Mouse (Mus musculus): Measurements from ENCODE around the gene Uchl4. TPM values are rescaled to one million over a fixed set of nuclear protein-coding genes. Genes with fewer than 3 reads are reported as not detected.

Gene Uchl4
- total RNA-seq, 2 experiments from 2014 or later: 1.3 to 1.9 TPM

GRCm38 (mm10) chr9:64240116-64240515 lies 5.1 kb downstream of the Uchl4 start:
- no peak for TF ChIP-seq CTCF (IDR thresholded peaks at IDR 0.05)
- no peak for DNase-seq

GRCm38 (mm10) chr9:64240681-64241080 lies 5.7 kb downstream of the Uchl4 start:
- intact Hi-C loops (cut with DNase I): no loop called here
- Histone ChIP-seq H3K4me3 (no peak overlapping the region), H3K27ac (peak overlapping the region; percentile 43)
- no peak for TF ChIP-seq CTCF (IDR thresholded peaks at IDR 0.05)
- DNase-seq: peak; percentile 44

More at GRCm38 (mm10) chr9:64240116-64240515, 5.1 kb downstream of the Uchl4 start:
- intact Hi-C loops (cut with DNase I): no loop called here
- Histone ChIP-seq H3K4me3 (no peak overlapping the region), H3K27ac (no peak overlapping the region)

DNA sequence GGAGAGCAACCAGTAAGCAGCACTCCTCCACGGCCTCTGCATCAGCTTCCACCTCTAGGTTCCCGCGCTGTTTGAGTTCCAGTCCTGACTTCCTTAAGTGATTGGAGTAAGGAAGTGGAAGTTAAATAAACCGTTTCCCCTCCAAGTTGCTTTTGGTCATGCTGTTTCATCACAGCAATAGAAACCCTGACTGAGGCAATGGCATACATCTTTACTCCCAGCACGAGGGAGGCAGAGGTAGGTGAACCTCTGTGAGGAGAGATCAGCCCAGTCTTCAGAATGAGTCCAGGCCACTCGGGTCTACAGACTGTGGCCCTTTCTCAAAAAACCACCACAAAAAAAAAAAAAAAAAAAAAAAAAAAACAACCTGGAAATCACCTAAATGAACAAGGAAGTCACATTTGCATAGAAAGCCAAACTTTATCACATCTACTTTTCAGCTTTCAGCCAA lies 7.4 kb downstream of the Uchl4 start:
- intact Hi-C loops (cut with DNase I): no loop called here
- no peak for TF ChIP-seq CTCF (IDR thresholded peaks at IDR 0.05)
- Histone ChIP-seq H3K4me3 (no peak overlapping the region), H3K27ac (no peak overlapping the region)
- DNase-seq: no peak

DNA sequence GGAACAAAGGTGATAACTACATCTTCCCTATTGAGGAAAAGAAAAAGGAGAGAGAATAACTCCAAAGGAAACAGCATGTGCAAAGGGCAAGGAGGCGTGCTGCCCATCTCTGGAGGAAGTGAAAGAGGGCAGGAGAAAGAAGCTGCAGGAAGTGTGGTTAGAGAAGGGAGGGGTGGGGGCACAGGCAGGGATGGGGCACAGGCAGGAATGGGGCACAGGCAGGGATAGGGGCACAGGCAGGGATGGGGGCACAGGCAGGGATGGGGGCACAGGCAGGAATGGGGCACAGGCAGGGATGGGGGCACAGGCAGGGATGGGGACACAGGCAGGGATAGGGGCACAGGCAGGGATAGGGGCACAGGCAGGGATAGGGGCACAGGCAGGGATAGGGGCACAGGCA lies 14.4 kb downstream of the Uchl4 start:
- no peak overlapping the region for H3K27ac ChIP-seq
- no peak overlapping the region for H3K4me3 ChIP-seq
- TF ChIP-seq CTCF (IDR thresholded peaks at IDR 0.05): no peak
- intact Hi-C loops (cut with DNase I): no loop called here
- no peak for DNase-seq

DNA sequence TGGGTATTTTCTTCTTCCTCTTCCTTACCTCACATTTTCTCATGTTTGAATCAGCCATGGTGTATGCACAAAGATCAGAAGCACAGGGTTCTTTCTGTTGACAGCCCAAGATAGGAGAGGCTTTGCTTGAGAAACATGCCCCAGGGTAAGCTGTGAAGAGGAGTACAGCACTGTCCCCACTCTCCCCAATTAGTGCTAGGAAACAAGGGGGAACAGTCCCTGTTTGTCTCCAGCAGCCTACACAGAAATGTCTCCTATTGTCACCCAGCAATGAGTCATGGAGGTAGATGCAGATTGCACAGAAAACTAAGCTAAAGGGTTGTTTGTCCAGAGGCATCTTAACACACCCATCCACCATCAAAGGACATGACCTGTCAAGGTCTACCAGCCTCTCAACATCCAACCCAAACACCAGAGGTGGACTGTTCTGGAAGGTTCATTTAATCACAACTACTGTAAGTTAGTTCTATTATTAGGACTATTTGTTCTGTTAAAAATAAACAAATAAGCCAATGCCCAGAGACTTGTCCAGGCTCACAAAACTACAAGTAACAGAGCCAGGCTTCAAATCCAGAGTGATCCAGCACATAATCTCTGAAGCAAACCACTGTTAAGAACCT lies 15.2 kb downstream of the Uchl4 start:
- no peak for DNase-seq
- no peak for TF ChIP-seq CTCF (IDR thresholded peaks at IDR 0.05)
- Histone ChIP-seq H3K27ac (no peak overlapping the region), H3K4me3 (no peak overlapping the region)
- intact Hi-C loops (cut with DNase I): no loop called here

GRCm38 (mm10) chr9:64252591-64253020 lies 17.6 kb downstream of the Uchl4 start:
- TF ChIP-seq CTCF (IDR thresholded peaks at IDR 0.05): peak; percentile 21; the same call in 1 of the 2 replicates
- H3K4me3 ChIP-seq: peak overlapping the region; percentile 99
- intact Hi-C loops (cut with DNase I): loop anchor here (1.0 to 2.0 kb wide), 2 partner anchors 80 to 132 kb away; partner anchors contain the start of genes Rpl4 and Zwilch
- peak overlapping the region; percentile 97 for H3K27ac ChIP-seq
- DNase-seq: peak; percentile 43

- H3K27ac ChIP-seq: peak within 1 kb of the TSS; percentile 97
- TF ChIP-seq CTCF (IDR thresholded peaks at IDR 0.05): peak; percentile 86
- peak; percentile 100 for DNase-seq
- intact Hi-C loops (cut with DNase I): loop anchor here (1.0 to 2.0 kb wide), 2 partner anchors 80 to 133 kb away; partner anchors contain the start of genes Rpl4 and Zwilch
- H3K4me3 ChIP-seq: peak within 1 kb of the TSS; percentile 99
These were observed 18.3 kb downstream of the Uchl4 start, which contains the start of gene Map2k1 for GRCm38 (mm10) chr9:64253021-64253904. TSS of gene Map2k1 (minus strand) at chr9:64253631.

DNA sequence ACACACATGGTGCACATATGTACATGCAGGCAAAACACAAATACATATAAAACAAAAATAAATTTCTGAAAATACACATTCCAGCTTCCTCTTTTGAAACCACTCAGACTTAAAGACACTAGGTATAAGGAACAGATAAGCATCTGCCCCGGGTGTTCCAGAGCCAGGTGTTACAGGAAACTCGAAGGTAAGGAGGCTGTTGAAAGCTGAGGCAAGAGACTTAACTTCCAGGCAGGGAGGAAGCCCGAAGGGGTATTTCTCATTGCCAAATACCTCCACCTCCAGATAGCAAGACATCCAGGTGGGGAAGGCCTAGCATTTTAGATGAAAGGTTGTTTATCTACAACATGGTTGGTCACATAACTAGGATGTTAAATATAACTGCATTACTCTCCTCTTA lies 20.4 kb downstream of the Uchl4 start:
- intact Hi-C loops (cut with DNase I): no loop called here
- Histone ChIP-seq H3K27ac (no peak overlapping the region), H3K4me3 (no peak overlapping the region)
- TF ChIP-seq CTCF (IDR thresholded peaks at IDR 0.05): no peak
- no peak for DNase-seq

GRCm38 (mm10) chr9:64256204-64256603 lies 21.2 kb downstream of the Uchl4 start:
- DNase-seq: no peak
- no peak for TF ChIP-seq CTCF (IDR thresholded peaks at IDR 0.05)
- intact Hi-C loops (cut with DNase I): no loop called here
- Histone ChIP-seq H3K27ac (no peak overlapping the region), H3K4me3 (no peak overlapping the region)

- TF ChIP-seq CTCF (IDR thresholded peaks at IDR 0.05): no peak
These were observed 24.9 kb downstream of the Uchl4 start for GRCm38 (mm10) chr9:64259906-64260305.

GRCm38 (mm10) chr9:64261023-64261422 lies 26.0 kb downstream of the Uchl4 start:
- intact Hi-C loops (cut with DNase I): no loop called here

More at GRCm38 (mm10) chr9:64259906-64260305, 24.9 kb downstream of the Uchl4 start:
- Histone ChIP-seq H3K4me3 (no peak overlapping the region), H3K27ac (no peak overlapping the region)
- no peak for DNase-seq
- intact Hi-C loops (cut with DNase I): no loop called here

DNA sequence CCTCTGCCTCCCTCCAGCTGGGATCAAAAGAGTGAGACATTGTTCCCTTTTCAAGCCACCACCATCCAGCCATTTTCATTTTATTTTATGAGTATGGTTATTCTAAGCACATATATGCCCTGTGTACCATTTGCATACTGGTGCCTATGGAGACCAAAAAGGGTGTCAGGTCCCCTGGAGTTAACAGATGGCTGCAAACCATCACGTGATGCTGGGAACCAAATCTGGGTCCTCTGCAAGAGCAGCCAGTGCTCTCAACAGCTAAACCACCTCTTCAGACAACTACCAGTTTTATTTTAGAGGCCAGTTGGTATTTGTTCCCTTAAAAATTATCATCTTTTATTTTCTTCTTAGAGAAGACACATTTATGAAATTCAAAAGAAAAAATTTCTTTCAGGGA lies 29.8 kb downstream of the Uchl4 start:
- no peak overlapping the region for H3K4me3 ChIP-seq
- no peak for TF ChIP-seq CTCF (IDR thresholded peaks at IDR 0.05)
- H3K27ac ChIP-seq: no peak overlapping the region
- no peak for DNase-seq
- intact Hi-C loops (cut with DNase I): no loop called here

More at GRCm38 (mm10) chr9:64261023-64261422, 26.0 kb downstream of the Uchl4 start:
- H3K27ac ChIP-seq: no peak overlapping the region
- H3K4me3 ChIP-seq: no peak overlapping the region
- DNase-seq: no peak
- no peak for TF ChIP-seq CTCF (IDR thresholded peaks at IDR 0.05)

GRCm38 (mm10) chr9:64267231-64267630 lies 32.2 kb downstream of the Uchl4 start:
- Histone ChIP-seq H3K4me3 (no peak overlapping the region), H3K27ac (no peak overlapping the region)
- intact Hi-C loops (cut with DNase I): no loop called here
- TF ChIP-seq CTCF (IDR thresholded peaks at IDR 0.05): no peak
- DNase-seq: no peak
